Mouse (Mus musculus) heart, postnatal 0 days (tissue): ENCODE data around the gene Nlgn1.

Experiments
- CTCF ChIP-seq: IDR thresholded peaks from 2 replicates; pipeline ENCODE4 v1.5.1; 2016; ENCODE audit warnings: antibody characterized with exemption, control low read depth, low read depth
- EP300 ChIP-seq: IDR thresholded peaks from 2 replicates; pipeline ENCODE4 v1.6.1; 2016; ENCODE audit warnings: antibody characterized with exemption, low read depth

GRCm38 (mm10) chr3:25721464-25721863 is 610.8 kb downstream of the Nlgn1 start:
- TF ChIP-seq CTCF (no peak), EP300 (no peak)
